Mouse (Mus musculus) hindbrain, embryonic 11.5 days (tissue): ENCODE measurements around the gene Gm10985. TPM values are rescaled to one million over a fixed set of nuclear protein-coding genes. Genes with fewer than 3 reads are reported as not detected.

Source experiments
- ATAC-seq: fragments of 200-750 bp; cut with Nextera tagmentation; 2 replicates; pipeline ENCODE4 v1.8.0; 2017; ENCODE audit warnings: mild to moderate bottlenecking, moderate TSS enrichment, moderate library complexity; ENCODE audit not compliant: low FRiP score
- DNase-seq: peaks from one replicate; pipeline ENCODE4 v3.0.0-alpha.2; 2015; ENCODE audit warnings: low spot score
- H3K27ac ChIP-seq: fragments of 300-500 bp; sonication (generic); 2 replicates; pipeline ENCODE4 v1.5.1; 2014; ENCODE audit warnings: mild to moderate bottlenecking, low read depth, low read length
- H3K27me3 ChIP-seq: fragments of 300-500 bp; sonication (generic); 2 replicates; pipeline ENCODE4 v1.6.1; 2014; ENCODE audit warnings: mild to moderate bottlenecking, low read length, moderate library complexity, mixed read lengths; ENCODE audit not compliant: control insufficient read depth, insufficient read depth
- H3K36me3 ChIP-seq: fragments of 300-500 bp; sonication (generic); 2 replicates; pipeline ENCODE4 v1.6.1; 2014; ENCODE audit warnings: mild to moderate bottlenecking, low read length, moderate library complexity, mixed read lengths; ENCODE audit not compliant: control insufficient read depth, insufficient read depth
- H3K4me1 ChIP-seq: fragments of 300-500 bp; sonication (generic); replicated peaks from 2 replicates; pipeline ENCODE4 v1.6.1; 2014; ENCODE audit warnings: low read length, mixed read lengths; ENCODE audit not compliant: control insufficient read depth, insufficient read depth
- H3K4me2 ChIP-seq: fragments of 300-500 bp; sonication (generic); replicated peaks from 2 replicates; pipeline ENCODE4 v1.6.1; 2014; ENCODE audit warnings: mild to moderate bottlenecking, low read depth, low read length
- H3K4me3 ChIP-seq: fragments of 300-500 bp; sonication (generic); 2 replicates; pipeline ENCODE4 v1.5.1; 2014; ENCODE audit warnings: low read depth, low read length
- H3K9ac ChIP-seq: fragments of 300-500 bp; sonication (generic); 2 replicates; pipeline ENCODE4 v1.6.1; 2014; ENCODE audit warnings: low read depth, low read length
- H3K9me3 ChIP-seq: fragments of 300-500 bp; sonication (generic); 2 replicates; pipeline ENCODE4 v1.6.1; 2016; ENCODE audit warnings: low read length; ENCODE audit not compliant: control insufficient read depth
- WGBS: fragments of 180-500 bp; shearing (Covaris S2); extraction: QIAGEN DNeasy Blood & Tissue Kit; methylation state at CpG from one replicate; pipeline ENCODE4 v1.1.7; 2014; 5-methylcytosine and 5-hydroxymethylcytosine counted together
- polyA plus RNA-seq: library from polyadenylated mRNA; unstranded; fragments of >200 nt; fragmentation: Nextera tagmentation; extraction: Ambion mirVana; gene quantifications from 2 replicates; pipeline ENCODE4 v1.2.1, GENCODE M21; 2014

Gene Gm10985
- polyA plus RNA-seq, 1 experiment from 2014 or later = not detected

GRCm38 (mm10) chr3:53854831-53855230 is 9.9 kb downstream of the Gm10985 start:
- DNase-seq = no peak
- Histone ChIP-seq H3K4me3 (no peak overlapping the region), H3K36me3 (no peaks in the 10 kb centered on the region), H3K27ac (no peak overlapping the region), H3K4me2 (no peak overlapping the region), H3K9ac (no peak overlapping the region), H3K9me3 (no peaks in the 10 kb centered on the region), H3K4me1 (no peaks in the 10 kb centered on the region), H3K27me3 (no peaks in the 10 kb centered on the region)
- no peak for ATAC-seq
- WGBS = 94% methylated on average over 3 of the region's 3 CpGs

GRCm38 (mm10) chr3:53863383-53864220 is 18.7 kb downstream of the Gm10985 start, which contains the start of gene Ufm1:
Gene Ufm1 (minus strand): TSS chr3:53863830.
- Histone ChIP-seq H3K4me2 (peak within 1 kb of the TSS; percentile 69), H3K4me1 (no peaks in the 10 kb centered on the region), H3K9ac (peak within 1 kb of the TSS; percentile 77), H3K36me3 (no peaks in the 10 kb centered on the region), H3K4me3 (peak within 1 kb of the TSS; percentile 97), H3K9me3 (no peaks in the 10 kb centered on the region), H3K27me3 (no peaks in the 10 kb centered on the region), H3K27ac (no peak within 1 kb of the TSS; the same call in 1 of the 2 replicates)
- DNase-seq (peak; percentile 93), ATAC-seq (peak; percentile 99)
- WGBS = under 1% methylated on average over 58 of the region's 58 CpGs

GRCm38 (mm10) chr3:53868212-53868611 is 23.3 kb downstream of the Gm10985 start:
- no peaks in the 10 kb centered on the region for H3K36me3 ChIP-seq
- H3K4me2 ChIP-seq = no peak overlapping the region
- no peak overlapping the region for H3K4me3 ChIP-seq
- DNase-seq (no peak), ATAC-seq (no peak)
- H3K9me3 ChIP-seq = no peaks in the 10 kb centered on the region
- WGBS = 85% methylated on average over 4 of the region's 4 CpGs
- H3K4me1 ChIP-seq = no peaks in the 10 kb centered on the region
- H3K27ac ChIP-seq = no peak overlapping the region
- no peaks in the 10 kb centered on the region for H3K27me3 ChIP-seq
- H3K9ac ChIP-seq = no peak overlapping the region

GRCm38 (mm10) chr3:53869263-53869662 is 24.4 kb downstream of the Gm10985 start:
- 0% methylated on average over 1 of the region's 1 CpGs for WGBS
- no peak overlapping the region for H3K9ac ChIP-seq
- no peak for ATAC-seq
- H3K36me3 ChIP-seq = no peaks in the 10 kb centered on the region
- no peaks in the 10 kb centered on the region for H3K27me3 ChIP-seq
- DNase-seq = no peak
- no peaks in the 10 kb centered on the region for H3K4me1 ChIP-seq
- no peaks in the 10 kb centered on the region for H3K9me3 ChIP-seq
- H3K4me3 ChIP-seq = no peak overlapping the region
- H3K27ac ChIP-seq = no peak overlapping the region
- no peak overlapping the region for H3K4me2 ChIP-seq

- Histone ChIP-seq H3K27me3 (no peaks in the 10 kb centered on the region), H3K9ac (no peak overlapping the region), H3K27ac (no peak overlapping the region), H3K4me1 (no peaks in the 10 kb centered on the region), H3K4me3 (no peak overlapping the region), H3K36me3 (no peaks in the 10 kb centered on the region), H3K4me2 (no peak overlapping the region), H3K9me3 (no peaks in the 10 kb centered on the region)
- ATAC-seq (no peak), DNase-seq (no peak)
- 82% methylated on average over 6 of the region's 6 CpGs for WGBS
Observed at GRCm38 (mm10) chr3:53870482-53870881, 25.6 kb downstream of the Gm10985 start.

GRCm38 (mm10) chr3:53871596-53871995 is 26.7 kb downstream of the Gm10985 start:
- no peak for ATAC-seq

GRCm38 (mm10) chr3:53890619-53891540 is 46.0 kb downstream of the Gm10985 start:
- ATAC-seq = no peak
- WGBS = 91% methylated on average over 12 of the region's 12 CpGs
- no peak for DNase-seq
- no peaks in the 10 kb centered on the region for H3K27me3 ChIP-seq
- no peaks in the 10 kb centered on the region for H3K9me3 ChIP-seq
- H3K27ac ChIP-seq = no peak overlapping the region
- H3K4me3 ChIP-seq = no peak overlapping the region
- no peaks in the 10 kb centered on the region for H3K4me1 ChIP-seq
- no peaks in the 10 kb centered on the region for H3K36me3 ChIP-seq
- H3K4me2 ChIP-seq = no peak overlapping the region
- no peak overlapping the region for H3K9ac ChIP-seq

More at GRCm38 (mm10) chr3:53871596-53871995, 26.7 kb downstream of the Gm10985 start:
- H3K4me2 ChIP-seq = no peak overlapping the region
- no peaks in the 10 kb centered on the region for H3K9me3 ChIP-seq
- H3K36me3 ChIP-seq = no peaks in the 10 kb centered on the region
- no peaks in the 10 kb centered on the region for H3K27me3 ChIP-seq
- H3K27ac ChIP-seq = no peak overlapping the region
- DNase-seq = no peak
- no peak overlapping the region for H3K9ac ChIP-seq
- H3K4me3 ChIP-seq = no peak overlapping the region
- 93% methylated on average over 1 of the region's 1 CpGs for WGBS
- H3K4me1 ChIP-seq = no peaks in the 10 kb centered on the region
